Mouse (Mus musculus) CH12.LX (cell line): ENCODE measurements around the gene Slc52a3.

Experiments used
- CTCF ChIP-seq, 2 experiments: IDR thresholded peaks in 1 of 2; conservative IDR thresholded peaks in 1 of 2; 2 replicates each; pipeline ENCODE4 v1.5.1; 2011 to 2012; ENCODE audit warnings: low read depth in 2 of 2, low read length in 2 of 2, improper control_type of control experiment in 1 of 2, inconsistent platforms in 1 of 2, mild to moderate bottlenecking in 1 of 2, moderate library complexity in 1 of 2
- E2F4 ChIP-seq: IDR thresholded peaks from 2 replicates; pipeline ENCODE4 v1.6.1; 2011; ENCODE audit warnings: low read depth, low read length, improper control_type of control experiment; ENCODE audit not compliant: insufficient replicate concordance
- JUN ChIP-seq: IDR thresholded peaks from 2 replicates; pipeline ENCODE4 v1.6.1; 2011; ENCODE audit warnings: low read depth, mild to moderate bottlenecking, low read length, improper control_type of control experiment, moderate library complexity; ENCODE audit not compliant: insufficient read depth
- PAX5 ChIP-seq: IDR thresholded peaks from 2 replicates; pipeline ENCODE4 v1.6.1; 2012; ENCODE audit warnings: low read length, inconsistent platforms, mixed read lengths
- POLR2A ChIP-seq: IDR thresholded peaks from 2 replicates; pipeline ENCODE4 v1.6.1; 2011; ENCODE audit warnings: low read depth, mild to moderate bottlenecking, improper control_type of control experiment, low read length
- TCF12 ChIP-seq: IDR thresholded peaks from 2 replicates; pipeline ENCODE4 v1.6.1; 2014; ENCODE audit warnings: low read depth, mild to moderate bottlenecking, inconsistent platforms, low read length, improper control_type of control experiment
- UBTF ChIP-seq: IDR thresholded peaks from 2 replicates; pipeline ENCODE4 v1.6.1; 2012; ENCODE audit warnings: low read depth, mild to moderate bottlenecking, inconsistent platforms, low read length, improper control_type of control experiment, moderate library complexity
- ZKSCAN1 ChIP-seq: IDR thresholded peaks from 2 replicates; pipeline ENCODE4 v1.6.1; 2012; ENCODE audit warnings: low read depth, inconsistent platforms, low read length, improper control_type of control experiment, borderline replicate concordance
- ZMIZ1 ChIP-seq: IDR thresholded peaks from 2 replicates; pipeline ENCODE4 v1.6.1; 2012; ENCODE audit warnings: low read depth, mild to moderate bottlenecking, inconsistent platforms, low read length, improper control_type of control experiment

GRCm38 (mm10) chr2:151949082-151949774 is 47.1 kb upstream of the Slc52a3 start:
- TF ChIP-seq CTCF (conservative IDR thresholded peaks at IDR 0.05 in 1 of 2, IDR thresholded peaks at IDR 0.05 in 1 of 2; ENCODE audit: low read depth in 2 of 2, low read length in 2 of 2) (no peak), PAX5 (no peak), POLR2A (no peak), UBTF (no peak), ZKSCAN1 (no peak), TCF12 (no peak), ZMIZ1 (no peak), JUN (no peak), E2F4 (no peak)
